Mouse (Mus musculus): Measurements from ENCODE around the gene Gpank1. TPM values are rescaled to one million over a fixed set of nuclear protein-coding genes. Genes with fewer than 3 reads are reported as not detected.

Gene Gpank1
- 17.4 and 19.1 TPM in 2 replicates for polyA plus RNA-seq (2015; fragmentation: Nextera tagmentation; extraction: Ambion mirVana)

- peaks cover 24% of the 10 kb centered on the region for H3K4me1 ChIP-seq
- peak within 1 kb of the TSS; percentile 91 for H3K27ac ChIP-seq
- peak within 1 kb of the TSS; percentile 91 for H3K4me2 ChIP-seq
- no peaks in the 10 kb centered on the region for H3K27me3 ChIP-seq (replicated peaks)
- H3K9me3 ChIP-seq = no peaks in the 10 kb centered on the region
- ATAC-seq (ENCODE audit: insufficient read depth, low FRiP score, low read depth) = peak; percentile 96
- peak within 1 kb of the TSS; percentile 82 for H3K4me3 ChIP-seq (replicated peaks)
- WGBS = under 1% methylated on average over 50 of the region's 50 CpGs
- H3K9ac ChIP-seq = peak within 1 kb of the TSS; percentile 88
- H3K36me3 ChIP-seq = peaks cover 19% of the 10 kb centered on the region
Observed at GRCm38 (mm10) chr17:35121143-35121799, at the start of gene Gpank1. TSS of gene Gpank1 (plus strand) at chr17:35121455.

GRCm38 (mm10) chr17:35074097-35074496 is 47.2 kb upstream of the Gpank1 start:
- H3K36me3 ChIP-seq = no peaks in the 10 kb centered on the region
- 46% methylated on average over 17 of the region's 17 CpGs for WGBS
- no peaks in the 10 kb centered on the region for H3K27me3 ChIP-seq (replicated peaks)
- no peak overlapping the region for H3K27ac ChIP-seq
- no peak overlapping the region for H3K4me2 ChIP-seq
- no peak overlapping the region for H3K4me3 ChIP-seq (replicated peaks)
- H3K4me1 ChIP-seq = peaks cover 7% of the 10 kb centered on the region
- no peak overlapping the region for H3K9ac ChIP-seq
- no peak for ATAC-seq (ENCODE audit: insufficient read depth, low FRiP score, low read depth)
- no peaks in the 10 kb centered on the region for H3K9me3 ChIP-seq

- no peak for ATAC-seq (ENCODE audit: insufficient read depth, low FRiP score, low read depth)
- Histone ChIP-seq H3K9me3 (no peaks in the 10 kb centered on the region), H3K4me2 (peak within 1 kb of the TSS; percentile 55), H3K4me1 (peaks cover 10% of the 10 kb centered on the region), H3K36me3 (no peaks in the 10 kb centered on the region), H3K4me3 (replicated peaks) (peak within 1 kb of the TSS; percentile 32), H3K27ac (peak within 1 kb of the TSS; percentile 68), H3K9ac (no peak within 1 kb of the TSS), H3K27me3 (replicated peaks) (no peaks in the 10 kb centered on the region)
- 30% methylated on average over 10 of the region's 10 CpGs for WGBS
Observed at GRCm38 (mm10) chr17:35076507-35077176, 44.6 kb upstream of the Gpank1 start, which contains the start of gene Ly6g6e. TSS of gene Ly6g6e (plus strand) at chr17:35076902.

- 46% methylated on average over 2 of the region's 2 CpGs for WGBS
- H3K9ac ChIP-seq = no peak overlapping the region
- no peak for ATAC-seq (ENCODE audit: insufficient read depth, low FRiP score, low read depth)
- H3K4me3 ChIP-seq (replicated peaks) = peak overlapping the region; percentile 32
- H3K36me3 ChIP-seq = no peaks in the 10 kb centered on the region
- H3K4me1 ChIP-seq = peaks cover 10% of the 10 kb centered on the region
- peak overlapping the region; percentile 68 for H3K27ac ChIP-seq
- H3K4me2 ChIP-seq = peak overlapping the region; percentile 55
- no peaks in the 10 kb centered on the region for H3K9me3 ChIP-seq
- no peaks in the 10 kb centered on the region for H3K27me3 ChIP-seq (replicated peaks)
Observed at GRCm38 (mm10) chr17:35077285-35077684, 44.0 kb upstream of the Gpank1 start.

GRCm38 (mm10) chr17:35077786-35078233 is 43.4 kb upstream of the Gpank1 start, which contains the start of gene Ly6g6d:
TSS of gene Ly6g6d (minus strand) at chr17:35078065.
- Histone ChIP-seq H3K27me3 (replicated peaks) (no peaks in the 10 kb centered on the region), H3K9me3 (no peaks in the 10 kb centered on the region), H3K4me2 (peak within 1 kb of the TSS; percentile 55), H3K9ac (no peak within 1 kb of the TSS), H3K4me1 (peaks cover 10% of the 10 kb centered on the region), H3K36me3 (no peaks in the 10 kb centered on the region), H3K27ac (peak within 1 kb of the TSS; percentile 68), H3K4me3 (replicated peaks) (peak within 1 kb of the TSS; percentile 32)
- 11% methylated on average over 14 of the region's 14 CpGs for WGBS
- ATAC-seq (ENCODE audit: insufficient read depth, low FRiP score, low read depth) = peak; percentile 49

- no peaks in the 10 kb centered on the region for H3K9me3 ChIP-seq
- peak overlapping the region; percentile 18; the same call in 1 of the 2 replicates for H3K27ac ChIP-seq
- 47% methylated on average over 9 of the region's 9 CpGs for whole genome bisulfite sequencing
- no peaks in the 10 kb centered on the region for H3K27me3 ChIP-seq (replicated peaks)
- H3K4me3 ChIP-seq (replicated peaks) = no peak overlapping the region
- ATAC-seq (ENCODE audit: insufficient read depth, low FRiP score, low read depth) = peak; percentile 83
- peaks cover 10% of the 10 kb centered on the region for H3K4me1 ChIP-seq
- 0 out of 2 replicates have a peak overlapping the region, but pooled peaks have one; percentile 8 for H3K4me2 ChIP-seq
- no peaks in the 10 kb centered on the region for H3K36me3 ChIP-seq
- no peak overlapping the region for H3K9ac ChIP-seq
Observed at GRCm38 (mm10) chr17:35079778-35080177, 41.5 kb upstream of the Gpank1 start.

- ATAC-seq (ENCODE audit: insufficient read depth, low FRiP score, low read depth) = no peak
- Histone ChIP-seq H3K4me2 (0 out of 2 replicates have a peak overlapping the region, but pooled peaks have one; percentile 8), H3K4me3 (replicated peaks) (no peak overlapping the region), H3K36me3 (no peaks in the 10 kb centered on the region), H3K9ac (no peak overlapping the region), H3K27ac (peak overlapping the region; percentile 18; the same call in 1 of the 2 replicates), H3K4me1 (peaks cover 10% of the 10 kb centered on the region), H3K27me3 (replicated peaks) (no peaks in the 10 kb centered on the region), H3K9me3 (no peaks in the 10 kb centered on the region)
- 45% methylated on average over 6 of the region's 6 CpGs for WGBS
Observed at GRCm38 (mm10) chr17:35080248-35080647, 41.0 kb upstream of the Gpank1 start.

- no peak for ATAC-seq (ENCODE audit: insufficient read depth, low FRiP score, low read depth)
- Histone ChIP-seq H3K27me3 (replicated peaks) (no peaks in the 10 kb centered on the region), H3K4me1 (peaks cover 10% of the 10 kb centered on the region), H3K9me3 (no peaks in the 10 kb centered on the region), H3K27ac (no peak overlapping the region), H3K4me2 (no peak overlapping the region), H3K4me3 (replicated peaks) (no peak overlapping the region), H3K36me3 (no peaks in the 10 kb centered on the region), H3K9ac (no peak overlapping the region)
- 82% methylated on average over 4 of the region's 4 CpGs for WGBS
Observed at GRCm38 (mm10) chr17:35080710-35081109, 40.5 kb upstream of the Gpank1 start.

- Histone ChIP-seq H3K27me3 (replicated peaks) (no peaks in the 10 kb centered on the region), H3K27ac (no peak overlapping the region), H3K9me3 (no peaks in the 10 kb centered on the region), H3K9ac (no peak overlapping the region), H3K4me2 (no peak overlapping the region), H3K36me3 (no peaks in the 10 kb centered on the region), H3K4me3 (replicated peaks) (no peak overlapping the region), H3K4me1 (0 out of 2 replicates have a peak, but pooled peaks cover 3% of the 10 kb centered on the region)
- ATAC-seq (ENCODE audit: insufficient read depth, low FRiP score, low read depth) = no peak
- WGBS = 81% methylated on average over 16 of the region's 16 CpGs
Observed at GRCm38 (mm10) chr17:35082841-35083576, 38.2 kb upstream of the Gpank1 start.

- 75% methylated on average over 3 of the region's 3 CpGs for WGBS
- no peak overlapping the region for H3K9ac ChIP-seq
- 0 out of 2 replicates have a peak, but pooled peaks cover 3% of the 10 kb centered on the region for H3K4me1 ChIP-seq
- no peaks in the 10 kb centered on the region for H3K36me3 ChIP-seq
- H3K4me2 ChIP-seq = no peak overlapping the region
- H3K27me3 ChIP-seq (replicated peaks) = no peaks in the 10 kb centered on the region
- H3K9me3 ChIP-seq = no peaks in the 10 kb centered on the region
- ATAC-seq (ENCODE audit: insufficient read depth, low FRiP score, low read depth) = no peak
- H3K27ac ChIP-seq = no peak overlapping the region
- H3K4me3 ChIP-seq (replicated peaks) = no peak overlapping the region
Observed at GRCm38 (mm10) chr17:35083929-35084497, 37.2 kb upstream of the Gpank1 start.

- H3K9me3 ChIP-seq = no peaks in the 10 kb centered on the region
- no peak within 1 kb of the TSS for H3K9ac ChIP-seq
- no peak for ATAC-seq (ENCODE audit: insufficient read depth, low FRiP score, low read depth)
- no peak within 1 kb of the TSS for H3K4me3 ChIP-seq (replicated peaks)
- H3K4me2 ChIP-seq = no peak within 1 kb of the TSS
- H3K36me3 ChIP-seq = no peaks in the 10 kb centered on the region
- peaks cover 5% of the 10 kb centered on the region for H3K4me1 ChIP-seq
- no peak within 1 kb of the TSS for H3K27ac ChIP-seq
- WGBS = 56% methylated on average over 7 of the region's 7 CpGs
- no peaks in the 10 kb centered on the region for H3K27me3 ChIP-seq (replicated peaks)
Observed at GRCm38 (mm10) chr17:35085208-35085865, 35.9 kb upstream of the Gpank1 start, which contains the start of gene Ly6g6f. TSS of gene Ly6g6f (minus strand) at chr17:35085610.

All from stomach, embryonic 15.5 days (tissue).